Mouse (Mus musculus): ENCODE data around the gene Itpk1.

The Itpk1 gene

DNA sequence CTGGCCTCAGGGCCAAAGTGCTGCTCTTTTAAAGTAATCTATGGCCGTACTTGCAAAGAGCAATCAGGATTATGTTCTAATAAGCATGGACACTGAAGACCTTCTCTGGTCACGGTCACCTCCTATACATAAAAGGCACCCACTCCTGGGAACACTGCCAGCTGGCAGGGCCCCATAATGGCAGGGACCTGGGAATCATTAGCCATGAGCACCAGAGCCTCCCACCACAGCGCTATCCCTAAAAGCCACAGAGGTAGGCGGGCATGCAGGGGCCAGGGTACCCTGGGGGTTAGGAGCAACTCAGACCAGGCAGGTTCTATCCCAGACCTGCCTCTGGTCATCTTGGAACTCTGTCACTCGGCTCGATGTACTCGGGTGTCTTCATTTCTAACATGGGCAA is 104.9 kb downstream of the Itpk1 start:
- in situ Hi-C loops (cut with MseI, MboI): no loop called here

DNA sequence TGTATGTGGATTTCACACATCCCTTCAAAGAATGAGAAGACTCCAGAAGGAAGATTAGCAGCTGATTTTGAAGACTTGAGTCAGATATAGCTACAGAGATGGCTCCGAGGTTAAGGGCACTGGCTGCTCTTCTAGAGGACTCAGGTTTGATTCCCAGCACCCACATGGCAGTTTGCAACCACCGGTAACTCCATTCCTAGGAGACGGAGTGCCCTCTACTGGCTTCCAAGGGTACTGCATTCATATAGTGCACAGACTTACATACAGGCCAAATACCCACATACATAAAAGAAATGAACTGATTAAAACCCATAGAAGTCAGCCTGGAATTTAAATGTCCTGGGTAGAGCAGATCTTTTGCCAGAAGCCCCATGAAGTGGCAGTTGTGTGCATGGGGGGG is 106.2 kb downstream of the Itpk1 start:
- in situ Hi-C loops (cut with MseI, MboI): no loop called here

DNA sequence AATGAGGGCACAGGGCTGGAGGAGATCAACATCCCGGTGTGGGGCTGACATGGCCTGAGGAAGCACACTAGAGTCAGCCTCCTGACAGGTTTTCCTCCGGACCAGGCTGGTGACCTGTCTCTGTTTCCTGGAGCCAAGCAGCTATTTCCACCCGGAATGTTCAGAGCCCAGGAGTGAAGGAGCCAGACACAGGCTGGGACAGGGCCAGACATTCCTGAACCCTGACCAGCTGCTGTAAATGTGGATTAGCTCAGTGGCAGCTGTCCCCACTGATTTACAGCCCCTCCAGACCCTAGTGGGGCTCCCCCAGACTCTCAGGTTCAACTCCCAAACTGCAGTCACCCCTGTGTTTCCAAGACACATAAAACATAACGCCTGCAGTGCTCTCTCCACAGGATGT is 107.3 kb downstream of the Itpk1 start:
- in situ Hi-C loops (cut with MseI, MboI): no loop called here

DNA sequence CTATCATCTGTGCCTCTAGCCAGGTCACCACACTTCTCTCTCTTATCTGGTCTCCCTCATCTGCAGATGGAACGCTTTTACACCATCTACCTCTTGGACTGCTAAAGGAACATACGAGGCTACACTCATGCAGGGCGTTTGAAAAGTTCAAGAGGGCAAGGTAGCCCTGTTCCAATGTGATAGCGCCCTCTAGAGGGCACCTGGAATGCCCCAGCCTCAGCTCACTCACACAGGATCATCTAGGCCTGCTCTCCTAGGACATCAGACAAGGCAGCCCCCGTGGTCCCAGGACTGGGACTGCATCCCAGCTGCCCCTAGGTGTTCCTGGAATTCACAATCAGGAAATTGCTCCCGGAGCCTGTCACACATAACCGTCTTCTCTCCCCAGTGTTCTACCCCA is 108.3 kb downstream of the Itpk1 start:
- in situ Hi-C loops (cut with MseI, MboI): no loop called here

DNA sequence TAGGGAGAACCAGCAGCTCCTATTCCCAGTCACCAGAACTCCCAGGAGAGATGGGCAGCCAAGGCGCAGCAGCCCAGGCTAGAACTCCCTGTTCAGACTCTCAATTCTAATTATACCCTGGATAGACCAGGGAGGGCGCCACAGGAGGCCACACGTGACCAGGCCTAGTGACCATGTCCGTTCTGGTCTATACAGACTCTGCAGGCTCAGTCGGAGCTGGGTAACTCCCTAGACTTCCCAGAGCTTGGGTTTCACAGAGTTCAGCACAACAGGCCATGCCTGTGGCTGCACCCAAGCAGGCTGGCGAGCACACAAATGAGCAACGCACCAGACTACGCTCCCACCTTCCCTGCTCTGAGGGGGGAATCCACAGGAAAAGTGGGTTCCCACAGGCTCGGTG is 110.1 kb downstream of the Itpk1 start:
- in situ Hi-C loops (cut with MseI, MboI): no loop called here

DNA sequence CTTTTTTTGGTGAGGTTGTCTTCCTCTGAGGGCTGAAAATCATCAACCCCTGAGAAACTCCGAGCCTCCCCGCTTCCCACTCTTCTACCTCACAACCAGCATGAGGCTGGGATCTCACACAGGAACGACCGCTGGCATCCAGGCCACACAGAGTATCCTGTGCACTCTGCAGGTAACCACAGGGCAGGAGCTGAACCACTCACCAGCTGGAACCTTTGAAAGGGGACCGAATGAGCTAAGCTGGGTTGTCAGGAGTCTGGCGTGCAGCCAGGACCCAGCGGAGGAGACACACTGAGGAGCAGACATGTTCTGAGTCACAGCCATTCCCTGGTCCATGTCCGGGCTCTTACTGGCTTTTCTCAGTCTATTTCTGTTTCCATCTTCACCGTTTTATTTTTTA is 111.0 kb downstream of the Itpk1 start:
- in situ Hi-C loops (cut with MseI, MboI): no loop called here

DNA sequence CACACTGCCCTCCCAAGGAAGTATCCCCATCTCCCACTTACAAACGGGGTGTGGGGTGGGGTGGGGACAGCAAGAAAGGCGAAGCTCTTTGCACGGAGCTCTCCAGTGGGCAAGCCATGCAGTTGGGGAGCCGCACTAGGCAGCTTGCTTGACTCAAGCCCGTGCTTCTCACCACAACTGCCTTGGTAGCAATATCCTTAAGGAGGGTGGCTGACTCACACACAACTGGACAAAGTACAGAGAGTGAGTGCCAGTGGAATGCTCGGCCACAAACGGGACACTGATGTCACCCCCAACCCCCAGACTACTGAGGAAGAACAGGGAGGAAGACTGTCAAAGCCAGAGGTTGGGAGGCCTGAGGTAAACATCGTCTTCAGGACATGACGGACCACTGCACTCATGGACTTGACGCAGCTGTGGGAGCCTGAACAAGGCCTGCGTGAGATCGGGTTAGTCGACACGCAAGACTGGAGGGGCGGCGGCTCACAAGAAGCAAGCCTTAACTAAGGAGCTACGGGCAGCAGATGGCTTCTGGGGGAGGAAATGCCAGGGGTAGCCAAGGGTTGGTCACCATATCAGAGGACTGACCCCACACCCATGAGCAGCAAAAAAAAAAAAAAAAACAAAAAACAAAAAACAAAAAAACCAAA is 113.9 kb downstream of the Itpk1 start:
- in situ Hi-C loops (cut with MseI, MboI): no loop called here

DNA sequence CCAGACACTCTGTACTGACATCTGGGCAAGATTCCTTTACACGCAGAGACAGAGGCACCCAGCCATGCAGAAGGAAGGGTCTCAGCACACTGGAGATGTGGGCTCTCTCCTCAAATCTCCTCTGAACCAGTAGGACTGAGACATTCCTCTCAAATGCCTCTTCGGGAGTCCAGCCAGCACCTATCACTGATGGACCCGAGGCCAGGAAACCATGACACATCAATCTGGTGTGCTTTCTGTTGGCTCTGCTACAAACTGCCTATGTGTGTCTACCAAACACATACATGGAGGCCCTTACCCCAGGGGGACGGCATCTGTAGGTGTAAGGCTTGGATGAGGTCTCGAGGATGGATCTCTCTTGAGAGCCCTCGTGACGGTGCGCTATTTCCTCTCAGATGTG is 117.6 kb downstream of the Itpk1 start:
- in situ Hi-C loops (cut with MseI, MboI): no loop called here

DNA sequence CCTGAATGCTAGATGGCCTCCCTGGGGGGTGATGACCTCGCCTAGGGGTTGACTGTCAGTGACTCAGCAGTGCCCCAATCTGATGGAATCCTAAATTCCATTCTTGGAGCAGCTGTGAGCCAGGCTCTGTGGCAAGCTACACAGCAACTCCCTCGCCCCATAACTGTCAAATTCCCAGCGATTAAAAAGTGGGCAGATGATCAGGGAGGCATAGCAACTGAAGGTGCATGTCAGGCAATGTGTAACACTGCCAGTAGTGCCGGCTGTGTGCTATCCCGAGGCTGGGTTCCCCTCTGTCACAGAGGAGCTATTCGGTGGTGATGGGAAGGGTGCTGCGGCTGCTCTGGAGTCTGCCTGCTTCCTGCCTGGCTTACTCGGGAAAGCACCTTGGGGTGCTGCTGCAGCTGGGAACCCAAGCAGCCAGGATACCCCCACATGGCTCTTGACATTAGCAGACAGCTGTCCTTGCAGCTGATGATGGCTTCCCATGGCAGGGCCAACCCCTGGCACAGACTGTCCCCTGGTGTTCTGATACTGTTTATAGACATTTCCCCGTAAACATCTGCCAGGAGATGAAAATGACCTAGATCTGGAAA is 118.3 kb downstream of the Itpk1 start:
- in situ Hi-C loops (cut with MseI, MboI): no loop called here

DNA sequence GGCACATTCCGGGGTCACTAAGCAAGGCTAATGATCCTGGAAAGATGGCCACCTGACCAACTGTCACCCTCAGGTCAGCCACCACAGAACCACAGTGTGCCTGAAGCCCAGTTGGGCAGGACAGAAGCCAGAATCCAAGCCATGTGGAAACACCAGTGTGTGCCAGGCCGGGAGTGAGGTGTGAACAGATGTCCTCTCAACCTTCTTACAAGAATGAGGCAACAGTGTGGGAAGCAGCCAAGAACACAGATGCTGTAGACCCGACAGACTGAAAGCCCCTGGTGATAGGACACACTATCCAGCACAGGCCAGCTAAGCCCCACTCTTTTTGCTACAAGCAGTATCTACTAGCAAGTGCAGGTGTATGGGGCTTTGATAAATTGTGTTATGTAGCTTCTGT is 119.3 kb downstream of the Itpk1 start:
- in situ Hi-C loops (cut with MseI, MboI): no loop called here

DNA sequence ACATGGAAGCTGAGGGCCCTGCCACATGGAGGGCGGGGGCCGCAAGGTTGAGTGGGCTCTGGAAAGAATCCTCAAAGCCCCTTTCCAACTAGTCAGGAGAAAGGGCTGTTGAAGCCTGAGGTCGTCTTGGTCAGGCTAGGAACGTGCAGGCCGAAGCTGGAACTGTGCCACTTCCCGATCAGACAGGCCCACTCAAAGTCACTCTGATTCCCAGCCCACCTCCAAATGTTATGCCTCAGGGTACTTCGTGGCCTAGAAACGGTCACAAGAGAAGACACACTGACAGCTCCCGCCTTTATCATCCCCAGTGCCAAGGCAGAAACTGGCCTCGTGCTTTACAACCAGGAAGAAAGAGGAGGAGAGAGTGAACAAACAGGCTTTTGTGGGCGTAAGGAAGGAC is 122.3 kb downstream of the Itpk1 start:
- in situ Hi-C loops (cut with MseI, MboI): no loop called here

DNA sequence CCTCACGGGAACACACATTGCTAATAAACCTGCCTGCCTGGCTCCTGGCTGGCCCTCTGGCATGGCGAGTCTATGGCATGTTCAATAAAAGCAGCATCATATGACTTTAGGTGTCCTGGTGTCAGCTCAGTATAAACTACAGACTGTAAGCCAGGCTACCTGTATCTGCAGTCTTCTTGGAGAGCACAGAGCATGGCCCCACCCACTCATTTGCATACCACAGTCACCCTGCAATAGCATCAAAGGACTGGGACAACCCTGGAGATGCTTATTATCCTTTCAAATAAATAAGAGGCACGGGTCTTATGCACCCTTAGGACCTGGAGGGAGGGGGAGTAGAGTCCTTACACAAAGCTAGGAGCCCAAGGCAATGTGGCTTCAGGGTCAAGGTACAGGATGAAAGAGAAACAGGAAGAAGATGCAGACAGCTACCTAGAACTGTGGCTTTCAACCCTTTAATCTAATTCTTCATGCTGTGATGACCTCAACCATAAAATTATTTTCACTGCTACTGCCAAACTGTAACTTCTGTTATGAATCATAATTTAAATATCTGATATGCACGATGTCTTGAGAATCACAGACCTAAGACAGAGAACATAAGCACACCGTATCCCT is 123.0 kb downstream of the Itpk1 start:
- in situ Hi-C loops (cut with MseI, MboI): no loop called here

DNA sequence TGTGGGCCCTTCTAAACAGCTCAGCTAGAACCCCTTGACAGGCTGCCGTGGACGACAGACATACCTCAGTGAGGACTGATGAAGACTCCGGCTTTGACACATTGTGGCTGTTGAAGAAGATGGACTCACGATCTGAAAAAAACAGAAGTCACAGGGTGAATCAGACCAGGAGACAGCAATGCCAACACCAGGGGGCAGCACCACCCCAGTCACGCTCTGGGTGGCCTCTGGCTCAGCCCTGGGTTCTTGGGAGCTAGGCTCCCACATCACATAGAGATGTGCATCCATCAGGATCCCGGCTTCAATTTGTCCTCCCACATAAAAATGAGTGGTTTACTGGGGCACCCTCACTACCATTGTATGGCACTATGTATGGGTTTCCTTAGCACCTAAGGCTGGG is 125.7 kb downstream of the Itpk1 start:
- in situ Hi-C loops (cut with MseI, MboI): loop anchor here in 1 of 2 experiments (10.0 kb wide), 1 partner anchor 146 kb away; no protein-coding TSS in a partner anchor

DNA sequence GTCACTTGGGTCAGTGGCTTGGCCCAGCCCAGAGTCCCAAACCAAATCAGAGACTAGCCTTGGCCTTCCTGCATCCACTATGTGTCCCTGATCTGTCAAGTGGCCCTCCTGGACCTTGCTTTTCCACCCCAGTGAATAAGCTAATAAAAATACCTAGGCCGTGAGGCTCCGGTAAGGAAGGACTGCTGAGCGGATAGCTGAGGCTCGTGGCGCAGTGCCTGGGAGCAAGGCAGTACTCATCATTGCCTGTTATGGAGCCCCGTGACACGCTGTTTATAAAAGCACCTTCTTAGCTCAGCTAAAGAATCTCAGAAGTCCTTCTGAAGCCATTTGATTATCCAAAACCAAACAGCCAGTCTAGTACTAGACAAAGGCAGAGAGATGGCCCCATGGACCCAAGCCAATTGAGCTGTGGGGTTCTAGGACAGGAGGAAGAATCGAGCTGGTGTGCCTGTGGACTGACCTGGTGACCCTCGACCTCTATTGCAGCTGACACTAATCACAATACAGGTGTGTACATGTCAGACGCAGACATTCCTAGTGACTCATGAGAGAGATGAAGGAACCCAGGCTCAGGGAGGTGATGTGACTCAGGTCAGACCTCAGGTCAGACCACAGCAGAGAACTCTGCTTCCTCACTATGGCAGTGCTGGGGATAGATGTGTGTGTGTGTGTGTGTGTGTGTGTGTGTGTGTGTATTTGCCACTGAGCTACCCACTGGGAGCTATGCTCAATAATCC is 127.9 kb downstream of the Itpk1 start:
- in situ Hi-C loops (cut with MseI, MboI): loop anchor here in 1 of 2 experiments (10.0 kb wide), 1 partner anchor 148 kb away; no protein-coding TSS in a partner anchor

DNA sequence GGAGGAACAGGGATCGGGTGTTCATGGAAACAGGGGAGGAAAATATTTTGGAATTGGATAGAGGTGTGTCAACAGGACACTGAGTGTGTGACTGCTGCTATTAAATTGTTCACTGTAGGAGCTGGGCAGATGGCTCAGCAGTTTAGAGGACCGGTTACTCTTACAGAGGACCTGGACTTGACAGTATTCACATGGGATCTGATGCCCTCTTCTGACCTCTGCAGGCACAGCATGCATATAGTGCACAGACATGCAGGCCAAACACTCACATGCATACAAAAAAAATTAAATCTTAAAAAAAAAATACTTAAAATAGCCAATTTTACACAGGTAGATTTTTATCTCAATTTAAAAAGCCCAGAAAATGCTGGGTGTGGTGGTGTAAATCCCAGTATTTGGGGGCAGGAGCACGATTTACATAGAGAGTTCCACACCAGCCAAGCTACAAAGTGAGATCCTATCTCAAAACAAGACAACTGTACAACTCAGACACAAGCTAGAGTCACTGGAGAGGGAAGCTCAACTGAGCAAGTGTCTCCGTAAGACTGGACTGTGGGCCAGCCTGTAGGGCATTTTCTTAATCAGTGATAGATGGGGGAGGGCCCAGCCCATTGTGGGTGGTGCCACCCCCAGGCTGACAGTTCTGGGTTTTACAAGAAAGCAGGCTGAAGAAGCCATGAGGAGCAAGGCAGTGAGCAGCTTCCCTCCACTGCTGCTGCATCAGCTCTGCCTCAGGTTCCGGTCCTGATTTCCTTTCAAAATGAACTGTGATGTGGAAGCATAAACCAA is 129.0 kb downstream of the Itpk1 start:
- in situ Hi-C loops (cut with MseI, MboI): loop anchor here in 1 of 2 experiments (10.0 kb wide), 1 partner anchor 149 kb away; no protein-coding TSS in a partner anchor

DNA sequence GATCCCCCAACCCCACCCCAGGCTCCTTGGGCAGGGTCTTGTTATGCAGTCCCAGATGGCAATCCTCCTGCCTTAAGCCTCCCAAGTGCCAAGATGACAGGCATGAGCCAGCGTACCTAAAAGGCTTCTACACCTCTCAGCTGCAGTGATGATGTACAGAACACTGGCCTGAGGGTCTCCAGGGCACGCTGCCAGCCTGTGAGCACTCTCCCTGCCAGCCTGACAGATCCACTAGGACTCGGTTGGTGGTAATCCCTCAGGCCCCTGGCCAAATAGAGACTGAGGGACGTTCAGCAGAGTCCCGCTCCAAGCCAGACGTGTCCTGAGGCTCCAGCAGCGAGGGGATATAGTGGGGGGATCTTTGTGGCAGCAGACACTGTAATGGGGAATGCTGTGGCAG is 131.7 kb downstream of the Itpk1 start:
- in situ Hi-C loops (cut with MseI, MboI): loop anchor here in 1 of 2 experiments (10.0 kb wide), 1 partner anchor 152 kb away; no protein-coding TSS in a partner anchor

DNA sequence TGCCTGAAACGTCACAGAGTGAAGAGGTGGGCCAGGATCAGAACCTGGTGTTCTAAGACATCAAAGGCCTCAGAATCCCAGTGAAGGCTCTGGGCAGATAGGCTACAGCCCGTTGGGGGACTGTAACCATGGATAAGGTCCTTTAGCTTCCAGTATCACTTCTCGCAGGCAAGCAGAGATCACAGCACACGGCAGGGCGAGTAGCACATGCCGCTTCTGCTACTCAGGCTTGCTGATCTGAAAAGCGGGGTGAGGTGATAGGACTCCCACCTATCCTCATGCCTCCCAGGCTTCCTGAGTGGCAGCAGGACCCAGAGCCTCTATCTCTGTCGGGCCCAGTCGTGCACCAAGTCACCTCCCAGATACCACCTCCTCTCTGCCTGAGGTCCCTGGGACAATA is 133.1 kb downstream of the Itpk1 start:
- in situ Hi-C loops (cut with MseI, MboI): loop anchor here in 1 of 2 experiments (10.0 kb wide), 1 partner anchor 153 kb away; no protein-coding TSS in a partner anchor

DNA sequence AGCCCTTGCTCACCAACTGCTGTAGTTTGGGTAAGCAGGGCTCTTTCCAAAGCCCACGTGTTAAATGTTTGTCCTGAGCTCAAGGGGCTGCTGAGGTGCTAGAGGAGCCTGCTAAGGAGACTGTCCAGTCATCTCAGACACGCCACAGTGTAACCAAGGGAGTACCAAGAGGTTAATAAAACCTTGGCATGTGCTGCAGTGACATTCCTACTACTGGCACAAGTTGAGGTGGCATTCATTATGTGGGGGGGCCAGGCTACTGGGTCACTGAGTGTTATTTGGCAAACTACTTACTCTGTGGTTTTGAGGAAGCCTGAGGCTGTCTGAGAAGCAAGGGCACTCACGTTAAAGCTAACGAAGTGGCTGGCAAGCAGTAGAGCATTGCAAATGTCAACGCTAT is 134.0 kb downstream of the Itpk1 start:
- in situ Hi-C loops (cut with MseI, MboI): loop anchor here in 1 of 2 experiments (10.0 kb wide), 1 partner anchor 154 kb away; no protein-coding TSS in a partner anchor

DNA sequence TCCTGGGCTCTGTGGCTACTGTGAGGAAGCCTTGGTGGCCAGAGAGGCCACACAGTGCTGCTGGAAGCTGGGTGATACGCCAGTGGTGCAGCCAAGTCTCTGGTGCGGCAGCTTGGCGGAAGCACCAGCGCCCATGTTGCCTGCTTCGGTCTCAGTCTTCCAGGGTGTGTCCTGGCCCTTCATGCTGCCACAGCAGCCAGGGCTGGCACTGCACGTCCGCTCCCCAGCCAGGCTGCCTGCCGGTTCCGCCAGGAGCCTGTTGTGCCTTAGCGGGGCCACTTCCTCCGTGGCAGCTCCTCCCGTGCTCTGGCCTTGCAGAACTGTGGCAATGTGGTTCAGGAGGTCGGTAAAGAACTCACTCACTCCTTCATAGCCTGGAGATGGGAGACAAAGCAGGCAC is 134.6 kb downstream of the Itpk1 start:
- in situ Hi-C loops (cut with MseI, MboI): loop anchor here in 1 of 2 experiments (10.0 kb wide), 1 partner anchor 155 kb away; no protein-coding TSS in a partner anchor

DNA sequence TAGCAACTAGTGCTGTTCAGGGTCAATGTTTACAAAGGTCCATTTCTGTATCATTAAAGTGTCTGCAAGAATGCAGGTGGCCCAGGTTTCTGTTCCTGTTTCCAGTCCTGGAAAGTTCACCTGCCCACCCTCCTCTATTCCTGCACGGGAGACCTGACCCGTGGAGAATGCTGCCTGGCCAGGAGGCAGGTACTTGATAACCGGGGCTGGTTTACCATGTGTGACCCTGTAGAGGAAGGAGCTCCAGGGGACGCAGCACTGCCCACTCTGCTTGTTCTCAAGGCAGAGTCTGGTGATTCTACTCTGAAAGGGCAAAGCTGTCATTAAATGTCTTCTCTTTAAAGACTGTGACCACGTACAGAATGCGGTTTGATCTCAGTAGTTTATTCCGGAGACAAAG is 136.5 kb downstream of the Itpk1 start:
- in situ Hi-C loops (cut with MseI, MboI): no loop called here

DNA sequence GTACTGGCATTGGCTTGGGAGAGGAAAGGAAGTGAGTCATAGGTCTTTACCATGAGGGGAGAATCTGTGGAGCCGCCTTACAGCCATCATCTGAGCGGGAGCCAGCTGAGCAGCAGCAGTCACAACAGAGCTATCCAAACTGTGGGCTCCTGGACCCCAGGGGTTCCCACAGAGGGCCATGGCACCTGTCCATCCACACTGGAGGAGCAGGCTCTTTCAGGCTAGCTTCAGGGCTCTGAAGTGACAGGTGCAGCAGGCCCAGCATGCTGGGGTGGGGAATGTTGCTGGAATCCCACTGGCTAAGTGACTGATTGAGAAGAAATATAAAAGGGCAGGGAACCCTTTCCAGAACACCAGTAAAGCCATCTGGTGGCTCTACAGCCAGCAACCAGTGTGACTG is 137.8 kb downstream of the Itpk1 start:
- in situ Hi-C loops (cut with MseI, MboI): no loop called here

Measured in mouse trophoblast stem cell (cell line).